Mouse (Mus musculus) heart, adult 18-20 months (tissue): Measurements from ENCODE around the gene Asna1. TPM values are rescaled to one million over a fixed set of nuclear protein-coding genes. Genes with fewer than 3 reads are reported as not detected.

Experiments used
- DNase-seq, 2 experiments: peaks; one replicate each; pipeline ENCODE4 v3.0.0; 2021 to 2022; ENCODE audit warnings: mixed read lengths in 1 of 2
- long read RNA-seq, 2 experiments: library from polyadenylated mRNA; stranded (forward); transcript quantifications; one replicate each; pipeline ENCODE4 v2.0.0; 2021
- total RNA-seq, 2 experiments: library from RNA; stranded (reverse); gene quantifications; 2 replicates each; pipeline ENCODE4 v1.2.3; 2021

Gene Asna1
- 10 to 100 TPM; 64.7 to 67.3 TPM for total RNA-seq
- long read RNA-seq, experiment 1, transcript Asna1-201 (7 exons, 1,256 nt), result major isoform, 30 of 33 reads
- long read RNA-seq, experiment 1, partial matches to known transcripts, result 2 of 33 reads
- long read RNA-seq, experiment 1, other reads (novel, unspliced or antisense), result 1 of 33 reads
- long read RNA-seq, experiment 2, transcript Asna1-201 (7 exons, 1,256 nt), result major isoform, 23 of 30 reads
- long read RNA-seq, experiment 2, partial matches to known transcripts, result 6 of 30 reads
- long read RNA-seq, experiment 2, other reads (novel, unspliced or antisense), result 1 of 30 reads

DNA sequence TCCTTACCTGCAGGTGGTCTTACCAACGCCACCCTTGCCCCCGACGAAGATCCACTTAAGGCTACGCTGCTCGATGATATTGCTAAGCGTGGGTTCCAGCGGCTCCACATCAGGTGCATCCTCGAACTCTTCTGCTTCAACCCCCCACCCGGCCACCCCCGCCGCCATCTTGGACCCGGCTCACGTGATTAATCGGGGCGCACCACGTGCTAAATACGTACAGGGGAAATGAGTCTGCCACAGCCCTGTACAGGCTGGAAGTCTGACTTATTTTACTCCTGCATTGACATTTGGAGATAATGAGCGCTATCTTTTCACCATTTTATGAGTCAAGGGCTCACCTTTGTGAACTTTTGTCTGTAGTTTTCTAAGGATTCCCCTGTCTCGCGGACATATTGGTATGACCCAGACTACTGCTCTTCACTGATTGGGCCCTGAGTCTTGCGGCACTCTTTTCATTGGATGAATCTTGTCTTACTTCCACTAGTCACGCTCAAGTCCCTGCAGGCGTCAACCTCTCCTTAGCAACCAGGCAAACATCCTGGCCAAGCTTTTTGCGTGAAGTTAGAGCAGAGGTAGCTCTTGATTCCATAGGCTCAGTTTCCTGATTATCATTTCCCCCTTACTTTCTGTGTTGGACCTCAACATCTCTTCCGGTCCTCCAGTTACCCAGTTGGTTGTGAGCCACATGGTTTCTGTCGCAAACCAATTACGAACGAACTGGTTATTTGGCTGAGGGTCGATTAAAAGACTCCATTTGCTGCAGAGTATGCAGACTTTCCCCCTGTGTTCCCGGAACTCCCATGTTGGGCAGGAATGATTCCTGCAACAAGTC, at the start of gene Asna1:
Asna1 (minus strand) TSS at position 184 of the 835 bp plus-strand sequence.
- DNase-seq, result peak; percentile 92

GRCm38 (mm10) chr8:85074617-85075016, 49.5 kb upstream of the Asna1 start:
- DNase-seq, result no peak

DNA sequence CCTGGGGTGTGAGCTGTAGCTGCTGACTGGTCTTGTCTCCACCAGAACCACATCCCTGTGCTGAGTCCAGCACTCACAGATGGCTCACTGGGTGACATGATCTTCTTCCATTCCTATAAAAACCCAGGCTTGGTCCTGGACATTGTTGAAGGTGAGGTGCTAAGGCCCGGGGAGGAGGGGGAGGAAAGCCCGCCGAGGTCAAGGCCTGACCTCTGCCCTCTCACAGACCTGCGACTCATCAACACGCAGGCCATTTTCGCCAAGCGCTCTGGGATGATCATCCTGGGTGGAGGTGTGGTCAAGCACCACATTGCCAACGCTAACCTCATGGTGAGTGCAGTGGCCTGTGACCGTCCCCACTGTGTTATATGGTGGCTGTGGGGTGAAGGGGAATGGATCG, 49.1 kb upstream of the Asna1 start:
- DNase-seq, result no peak

DNA sequence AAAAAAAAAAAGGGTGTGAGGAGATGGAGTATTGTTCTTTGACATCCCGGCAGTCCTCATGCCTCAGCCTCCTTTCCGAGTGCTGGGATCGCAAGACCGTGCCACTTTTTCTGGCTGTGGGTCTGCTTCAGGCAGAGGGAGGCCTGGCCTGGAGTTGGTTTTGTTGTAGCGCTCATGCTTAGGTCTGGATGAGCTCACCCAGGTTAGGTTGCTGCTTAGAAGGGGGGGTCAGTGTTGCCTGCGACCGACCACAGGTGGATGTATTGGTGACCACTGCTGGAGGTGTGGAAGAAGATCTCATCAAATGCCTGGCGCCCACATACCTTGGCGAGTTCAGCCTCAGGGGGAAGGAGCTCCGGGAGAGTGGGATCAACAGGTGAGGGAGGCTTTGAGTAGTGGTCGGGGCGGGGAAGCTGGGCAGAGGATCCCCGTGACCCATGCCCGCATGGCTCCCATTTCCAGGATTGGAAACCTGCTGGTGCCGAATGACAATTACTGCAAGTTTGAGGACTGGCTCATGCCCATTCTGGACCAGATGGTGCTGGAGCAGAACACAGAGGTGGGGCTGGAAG, 48.0 kb upstream of the Asna1 start:
- no peak for DNase-seq

- no peak for DNase-seq
These were observed 47.4 kb upstream of the Asna1 start for GRCm38 (mm10) chr8:85072364-85072929.

- peak; percentile 94 for DNase-seq
These were observed 46.6 kb upstream of the Asna1 start, which contains the start of gene Dhps for GRCm38 (mm10) chr8:85071514-85072281. Dhps (plus strand) TSS chr8:85071757.

GRCm38 (mm10) chr8:85071041-85071440, 46.0 kb upstream of the Asna1 start:
- DNase-seq, result no peak

GRCm38 (mm10) chr8:85067982-85068381, 42.9 kb upstream of the Asna1 start, which contains the start of gene Gm5741:
Gm5741 (minus strand) TSS chr8:85067982.
- DNase-seq, result no peak

DNA sequence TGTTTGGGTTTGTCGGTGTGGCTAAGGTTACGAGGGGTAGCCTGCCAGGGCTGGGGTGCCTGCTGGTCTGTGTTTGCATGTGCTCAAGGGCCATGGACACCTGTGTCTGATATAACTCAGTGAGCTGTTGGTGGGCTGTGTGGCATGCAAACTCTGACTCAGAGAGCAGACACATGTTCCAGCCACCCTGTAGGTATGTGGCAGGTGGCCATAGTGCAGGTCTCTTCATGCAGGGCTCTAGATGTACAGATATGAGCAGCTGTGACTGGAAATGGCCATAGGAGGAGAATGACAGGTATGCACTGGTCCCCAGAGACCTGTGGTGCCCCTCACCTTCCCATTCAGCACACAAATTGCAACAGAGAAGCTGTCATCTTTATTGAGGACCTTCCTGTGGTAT, 42.1 kb upstream of the Asna1 start:
- DNase-seq, result no peak

- no peak for DNase-seq
These were observed 40.1 kb upstream of the Asna1 start for GRCm38 (mm10) chr8:85065213-85065612.

GRCm38 (mm10) chr8:85062603-85063002, 37.5 kb upstream of the Asna1 start:
- DNase-seq, result no peak

DNA sequence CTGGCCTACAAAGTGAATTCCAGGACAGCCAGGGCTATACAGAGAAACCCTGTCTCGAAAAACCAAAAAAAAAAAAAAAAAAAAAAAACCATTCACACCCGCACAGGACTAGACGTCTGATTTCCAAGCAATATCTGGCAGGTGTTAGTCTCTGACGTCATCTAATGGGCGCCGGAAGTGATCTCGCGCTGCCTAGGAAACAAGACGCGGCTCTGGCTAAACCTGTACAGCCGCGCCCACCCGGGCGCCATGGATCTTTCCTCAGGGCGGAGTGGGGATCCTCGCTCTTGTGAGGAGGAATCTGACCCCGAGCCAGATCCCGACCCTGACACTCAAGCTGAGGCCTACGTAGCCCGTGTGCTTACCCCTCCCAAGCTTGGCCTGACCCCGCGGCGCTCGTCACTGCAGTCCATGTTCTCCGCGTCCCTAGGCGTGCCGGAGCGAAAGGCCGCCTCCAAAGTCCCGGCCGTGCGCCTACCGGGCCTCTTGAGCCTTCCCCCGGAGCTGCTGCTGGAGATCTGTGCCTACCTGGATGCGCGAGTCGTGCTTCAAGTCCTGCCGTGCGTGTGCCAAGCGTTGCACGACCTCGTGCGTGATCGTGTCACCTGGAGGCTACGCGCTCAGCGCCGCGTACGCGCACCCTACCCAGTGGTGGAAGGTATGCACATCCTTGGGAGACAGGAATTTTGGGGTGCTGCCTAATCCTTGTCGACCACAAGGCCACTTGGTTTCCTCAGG, 35.0 kb upstream of the Asna1 start, which contains the start of gene Fbxw9:
Fbxw9 (plus strand) TSS at position 177 of the 738 bp plus-strand sequence.
- peak; percentile 91 to 95 for DNase-seq

GRCm38 (mm10) chr8:85057367-85057766, 32.3 kb upstream of the Asna1 start:
- no peak for DNase-seq

DNA sequence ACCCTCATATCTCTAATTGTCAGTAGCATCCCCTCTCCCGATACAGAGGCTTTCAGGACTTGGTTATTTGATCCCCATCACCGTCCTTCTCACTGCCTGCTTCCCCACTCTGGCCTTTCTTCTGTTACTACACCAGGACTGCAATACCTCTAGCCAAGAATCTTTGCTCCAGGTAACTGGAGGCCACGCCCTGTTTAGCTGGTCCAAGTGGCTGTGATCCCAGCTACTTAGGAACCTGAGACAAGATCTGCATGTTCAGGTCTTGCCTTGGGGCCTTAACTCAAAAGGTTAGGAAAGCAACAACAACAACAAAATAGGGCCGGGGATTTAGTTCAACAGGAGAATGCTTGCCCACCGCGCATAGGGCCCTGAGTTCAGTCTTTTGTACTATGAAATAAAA, 18.5 kb upstream of the Asna1 start:
- no peak for DNase-seq

DNA sequence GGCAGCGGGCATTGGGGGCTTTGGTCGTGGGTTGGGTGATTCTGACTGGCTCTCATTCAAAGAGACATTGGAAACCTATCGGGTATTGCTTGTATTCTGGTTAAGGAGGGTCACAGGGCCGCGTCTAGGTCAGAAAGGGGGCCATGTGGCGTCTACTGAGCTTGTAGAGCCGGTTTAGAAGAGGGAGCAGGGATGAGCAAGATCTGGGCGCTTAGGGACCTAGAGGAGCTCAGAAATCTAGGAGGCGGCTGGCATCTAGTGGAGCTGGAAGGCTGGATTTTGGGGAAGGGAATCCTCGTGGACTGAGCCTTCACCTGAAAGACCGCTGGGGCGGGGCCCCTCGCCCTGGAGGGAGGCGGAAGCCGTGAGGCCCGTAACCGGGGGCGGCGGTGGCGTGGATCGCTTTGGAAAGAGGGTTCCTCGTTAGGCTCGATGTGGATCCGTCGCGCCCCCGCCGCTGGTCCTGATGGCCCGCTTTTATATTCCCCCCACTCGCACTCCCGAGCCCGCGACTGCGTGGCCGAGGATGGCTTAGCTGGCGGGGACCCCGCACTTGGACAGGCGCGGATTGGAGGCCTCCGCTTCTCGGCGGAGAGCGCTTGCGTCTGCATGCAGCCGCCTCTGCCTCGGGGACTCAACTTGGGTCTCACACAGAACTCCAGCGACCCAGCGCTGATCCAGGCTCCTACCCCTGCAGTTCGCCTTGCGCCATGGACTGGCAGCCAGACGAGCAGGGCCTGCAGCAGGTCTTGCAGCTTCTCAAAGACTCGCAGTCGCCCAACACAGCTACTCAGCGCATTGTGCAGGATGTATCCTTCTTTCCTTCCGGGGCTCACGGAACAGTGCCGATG, 12.8 kb upstream of the Asna1 start:
- peak; percentile 50 to 64 for DNase-seq

DNA sequence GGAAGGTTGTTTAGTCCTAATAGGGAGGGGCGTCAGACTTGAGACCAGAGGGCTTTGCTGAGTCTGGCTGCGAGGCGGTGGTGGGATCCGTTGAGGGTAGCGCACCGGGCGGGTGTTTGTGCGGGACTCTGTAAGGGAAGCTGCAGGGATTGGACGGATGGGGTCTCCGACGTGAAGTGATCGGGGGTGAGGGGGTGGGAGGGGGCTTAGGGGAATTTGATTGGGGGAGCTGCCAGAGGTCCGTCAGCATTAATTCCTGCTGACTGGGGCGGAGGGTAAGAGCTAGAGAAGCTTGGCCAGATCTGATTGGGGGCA, 12.2 kb upstream of the Asna1 start:
- DNase-seq, result no peak

GRCm38 (mm10) chr8:85036718-85037365, 11.8 kb upstream of the Asna1 start, which contains the start of gene Tnpo2:
Tnpo2 (plus strand) TSS chr8:85036915.
- peak; percentile 94 to 96 for DNase-seq

DNA sequence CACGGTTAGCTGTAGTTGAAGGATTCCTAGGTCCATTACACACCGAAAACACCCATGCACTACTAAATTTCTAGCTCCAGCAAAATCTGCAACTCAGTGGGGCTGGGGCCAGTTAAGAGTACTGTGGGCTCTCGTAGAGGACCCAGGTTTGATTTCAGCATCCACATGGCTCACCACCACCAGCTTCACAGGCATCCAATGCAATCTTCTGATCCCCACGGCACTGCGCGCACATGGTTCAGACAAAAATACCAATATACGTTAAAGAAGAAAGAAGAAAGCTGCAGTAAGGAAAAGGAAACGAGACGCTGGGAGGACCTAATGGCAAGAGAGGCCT, 11.3 kb upstream of the Asna1 start:
- no peak for DNase-seq

DNA sequence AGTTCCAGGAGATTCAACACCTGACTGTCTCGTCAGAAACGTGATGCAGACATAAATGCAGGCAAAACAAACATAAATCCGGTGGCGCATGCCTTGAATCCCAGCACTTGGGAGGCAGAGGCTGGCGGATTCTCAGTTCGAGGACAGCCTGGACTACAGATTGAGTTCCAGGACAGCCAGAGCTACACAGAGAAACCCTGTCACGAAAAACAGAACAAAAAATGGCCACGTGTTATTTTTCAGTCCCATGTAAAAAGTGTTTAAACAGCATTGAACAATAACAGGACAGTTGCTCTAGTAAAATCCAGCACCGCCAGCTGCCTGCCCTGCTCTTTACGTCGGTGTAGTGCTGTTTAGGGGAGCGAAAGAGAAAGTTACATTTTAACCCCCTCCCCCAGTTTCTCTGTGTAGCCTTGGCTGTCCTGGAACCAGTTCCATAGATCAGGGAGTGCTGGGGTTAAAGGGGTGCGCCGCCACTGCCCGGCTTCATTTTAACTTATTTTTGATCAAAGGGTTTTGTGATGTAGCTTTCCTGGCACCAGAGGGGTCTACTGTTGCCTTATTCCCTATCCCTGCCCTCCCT, 10.7 kb upstream of the Asna1 start:
- peak in 1 of 2 experiments; percentile 57 for DNase-seq
